Comparison of ENCODE assay signal across 26 mouse cellular contexts in the genomic region with DNA sequence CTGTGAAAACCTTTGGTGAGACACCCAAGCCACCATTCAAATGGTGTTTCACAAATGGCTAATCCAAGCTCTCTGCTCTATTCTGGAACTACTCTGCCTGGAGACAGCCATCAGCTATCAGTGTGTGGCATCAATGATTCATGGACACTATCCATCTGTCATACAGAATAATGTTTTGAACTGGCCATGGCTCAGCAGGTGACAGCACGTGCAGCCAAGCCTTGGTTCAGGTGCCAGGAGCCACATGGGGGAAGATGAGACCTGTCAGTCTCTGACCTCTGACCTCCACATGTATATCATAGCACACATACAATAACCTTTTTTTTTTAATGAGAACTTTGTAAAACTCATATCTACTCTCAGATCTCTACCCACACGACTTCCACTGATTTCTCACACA. TPM values are rescaled to one million over a fixed set of nuclear protein-coding genes. Genes with fewer than 3 reads are reported as not detected.
DNase-seq lines count a peak whose midpoint lies in the region; ATAC-seq lines count a peak whose summit lies in the region.
"Had no signal": no experiment of that assay in that cellular context is flagged by ENCODE, and none has a peak within 500 bp of the region (broad histone marks: within the 10 kb centered on the region; RNA-seq: fewer than 3 reads in every experiment).

No protein-coding gene starts in this region.

- 84% methylated on average over 2 of the region's 2 CpGs for WGBS in neural tube, embryonic 15.5 days

- H3K27me3 ChIP-seq in neural tube, embryonic 15.5 days (replicated peaks) = no peaks in the 10 kb centered on the region
- H3K27me3 ChIP-seq: CH12.LX; forebrain, embryonic 15.5 days; heart, embryonic 13.5 days; intestine, embryonic 15.5 days; lung, embryonic 15.5 days; neural tube, embryonic 12.5 days had no signal

- no peak for ATAC-seq in neural tube, embryonic 15.5 days (ENCODE audit: low FRiP score)
- ATAC-seq: forebrain, embryonic 15.5 days; hindbrain, embryonic 16.5 days; intestine, embryonic 15.5 days; midbrain, embryonic 16.5 days had no signal

- peak; percentile 61 for DNase-seq in left cerebral cortex, postnatal 4 days
- no peak for DNase-seq in left cerebral cortex, postnatal 14 days (ENCODE audit: low spot score in 2 of 2)
- DNase-seq in cerebellum, adult 11-12 months = peak; percentile 81
- peak; percentile 88 for DNase-seq in cerebellum, adult 9-10 months
- peak; percentile 74 to 78 for DNase-seq in cerebellum, postnatal 36 days
- DNase-seq in adrenal gland, adult 8-10 months = no peak
- DNase-seq: adrenal gland, postnatal 14 days; heart, postnatal 10 days; kidney, adult 2 months; kidney, postnatal 4 days; thymus, adult 2 months; thymus, postnatal 4 days had no signal

- no peak overlapping the region for H3K9ac ChIP-seq in neural tube, embryonic 15.5 days (replicated peaks)
- H3K9ac ChIP-seq: forebrain, embryonic 15.5 days; heart, embryonic 13.5 days; intestine, embryonic 15.5 days; limb, embryonic 12.5 days; lung, embryonic 15.5 days; neural tube, embryonic 12.5 days had no signal

- intact Hi-C loops in left cerebral cortex, postnatal 4 days (cut with DNase I) = no loop called here
- intact Hi-C loops in left cerebral cortex, postnatal 14 days (cut with DNase I) = no loop called here

- no peak overlapping the region for H3K27ac ChIP-seq in neural tube, embryonic 15.5 days (replicated peaks)
- H3K27ac ChIP-seq: forebrain, embryonic 10.5 days; forebrain, embryonic 15.5 days; heart, embryonic 13.5 days; hindbrain, embryonic 10.5 days; intestine, embryonic 15.5 days; limb, embryonic 12.5 days; lung, embryonic 15.5 days; neural tube, embryonic 12.5 days had no signal

- H3K36me3 ChIP-seq in neural tube, embryonic 15.5 days = no peaks in the 10 kb centered on the region
- H3K36me3 ChIP-seq: forebrain, embryonic 10.5 days; forebrain, embryonic 15.5 days; heart, embryonic 13.5 days; hindbrain, embryonic 10.5 days; intestine, embryonic 15.5 days; limb, embryonic 12.5 days; lung, embryonic 15.5 days; neural tube, embryonic 12.5 days had no signal

- H3K4me2 ChIP-seq in neural tube, embryonic 15.5 days = no peak overlapping the region
- H3K4me2 ChIP-seq: forebrain, embryonic 15.5 days; heart, embryonic 13.5 days; intestine, embryonic 15.5 days; limb, embryonic 12.5 days; lung, embryonic 15.5 days; midbrain, embryonic 11.5 days; neural tube, embryonic 12.5 days had no signal

- peaks cover 25% of the 10 kb centered on the region for H3K4me1 ChIP-seq in neural tube, embryonic 15.5 days

- H3K9me3 ChIP-seq in neural tube, embryonic 15.5 days (replicated peaks) = no peaks in the 10 kb centered on the region
- H3K9me3 ChIP-seq: forebrain, embryonic 10.5 days; forebrain, embryonic 15.5 days; heart, embryonic 13.5 days; hindbrain, embryonic 10.5 days; intestine, embryonic 15.5 days; limb, embryonic 12.5 days; lung, embryonic 15.5 days; neural tube, embryonic 12.5 days had no signal

- H3K4me3 ChIP-seq in neural tube, embryonic 15.5 days (replicated peaks) = no peak overlapping the region
- H3K4me3 ChIP-seq: forebrain, embryonic 10.5 days; forebrain, embryonic 15.5 days; heart, embryonic 13.5 days; hindbrain, embryonic 10.5 days; intestine, embryonic 15.5 days; limb, embryonic 12.5 days; lung, embryonic 15.5 days; myocyte; neural tube, embryonic 12.5 days had no signal

RNA-seq across cellular contexts. Expression of a gene that starts 32.3 kb away (rescaled TPM):
- total RNA-seq in left cerebral cortex, postnatal 4 days (2021) = 100 to 1,000 TPM; 329 to 336 TPM
- total RNA-seq in left cerebral cortex, postnatal 14 days (2021) = 100 to 1,000 TPM; 326 to 365 TPM
- 10 to 100 TPM; 30.8 to 52.7 (median 43.7) TPM for total RNA-seq in adrenal gland, adult 8-10 months (2022)
- 67.4 and 72.5 TPM in 2 replicates for polyA plus RNA-seq in neural tube, embryonic 15.5 days (2015; fragmentation: Nextera tagmentation; extraction: Ambion mirVana)

RNA-seq across cellular contexts. Expression of a gene that starts 32.3 kb away (rescaled TPM):
- 100 to 1,000 TPM; 129 to 143 TPM for total RNA-seq in left cerebral cortex, postnatal 4 days (2021)
- total RNA-seq in left cerebral cortex, postnatal 14 days (2021) = 10 to 100 TPM; 89.8 to 98.0 TPM
- total RNA-seq in adrenal gland, adult 8-10 months (2022) = 10 to 100 TPM; 58.4 to 99.0 (median 93.4) TPM
- polyA plus RNA-seq in neural tube, embryonic 15.5 days (2015; fragmentation: Nextera tagmentation; extraction: Ambion mirVana) = 123 and 131 TPM in 2 replicates

Comparison
In these comparisons a context has a peak if more than half of its experiments do, and no peak if none do; other contexts are left out.
1. DNase-seq: peak in left cerebral cortex, postnatal 4 days (single experiment), cerebellum, adult 11-12 months (single experiment), cerebellum, adult 9-10 months (single experiment) and cerebellum, postnatal 36 days (2 of 2); none in left cerebral cortex, postnatal 14 days (0 of 2) and adrenal gland, adult 8-10 months (single experiment).
2. RNA of a gene that starts 32.3 kb away (total RNA-seq): 326 to 365 TPM in left cerebral cortex, postnatal 14 days and 329 to 336 TPM in left cerebral cortex, postnatal 4 days; 30.8 to 52.7 TPM in adrenal gland, adult 8-10 months; every median in the first group is over 4 times any median in the second.